Mouse (Mus musculus) hematopoietic stem cell, adult 5-6 weeks (primary cell): Measurements from ENCODE around the gene Psmd12. TPM values are rescaled to one million over a fixed set of nuclear protein-coding genes. Genes with fewer than 3 reads are reported as not detected.

Experiments
- ATAC-seq, 2 experiments: fragments of 125-278 bp in 1 of 2; replicated peaks in 1 of 2; 2 replicates each; pipeline ENCODE4 v1.8.0; 2016 to 2017; ENCODE audit warnings: inconsistent platforms in 2 of 2, mild to moderate bottlenecking in 2 of 2, moderate number of reproducible peaks in 2 of 2, low read depth in 1 of 2, moderate TSS enrichment in 1 of 2; ENCODE audit not compliant: low FRiP score in 2 of 2, poor library complexity in 2 of 2, severe bottlenecking in 2 of 2, insufficient read depth in 1 of 2, low TSS enrichment in 1 of 2
- total RNA-seq: library from RNA; stranded (forward); fragments of 172-1452, 232-1000 nt; gene quantifications from 2 replicates; pipeline ENCODE4 v1.2.3, GENCODE M21; 2017

Gene Psmd12
- 97.2 and 133 TPM in 2 replicates for total RNA-seq

DNA sequence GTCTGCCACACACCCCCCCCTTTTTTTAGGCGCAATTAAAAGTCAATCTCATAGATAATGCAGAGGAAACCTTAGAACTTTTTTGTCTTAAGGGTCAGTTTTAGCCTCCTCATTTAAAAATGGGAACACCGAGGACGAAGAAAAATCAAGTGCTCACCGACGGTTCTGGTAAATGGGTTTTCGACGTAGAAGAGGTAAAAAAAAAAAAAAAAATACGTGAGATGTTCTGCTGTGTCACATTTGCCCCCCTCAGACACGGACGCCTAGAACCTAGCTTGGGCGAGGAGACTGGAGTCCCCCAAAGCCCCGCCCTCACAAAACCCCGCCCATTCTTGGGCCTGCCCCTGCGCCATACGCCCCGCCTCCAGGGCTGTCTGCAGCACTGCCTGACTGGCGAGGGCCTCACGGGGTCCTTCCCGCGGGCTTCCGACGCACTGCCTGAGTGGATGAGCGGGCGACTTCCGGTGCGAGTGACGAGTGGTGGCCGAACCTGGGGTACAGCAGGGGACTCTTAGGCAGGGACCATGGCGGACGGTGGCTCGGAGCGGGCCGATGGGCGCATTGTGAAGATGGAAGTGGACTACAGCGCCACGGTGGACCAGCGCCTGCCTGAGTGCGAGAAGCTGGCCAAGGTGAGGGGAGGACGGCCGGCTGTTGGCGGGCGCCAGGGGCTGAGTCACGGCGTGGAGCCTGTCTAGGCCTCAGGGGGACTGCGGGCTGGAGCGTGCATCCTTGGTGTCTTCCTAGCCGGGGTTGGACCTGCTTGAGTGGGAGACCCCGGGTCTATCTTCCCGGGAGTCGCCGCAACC lies at the start of gene Psmd12:
Psmd12 (plus strand) TSS at position 432 of the 809 bp plus-strand sequence.
- peak; percentile 97 to 99 for ATAC-seq

DNA sequence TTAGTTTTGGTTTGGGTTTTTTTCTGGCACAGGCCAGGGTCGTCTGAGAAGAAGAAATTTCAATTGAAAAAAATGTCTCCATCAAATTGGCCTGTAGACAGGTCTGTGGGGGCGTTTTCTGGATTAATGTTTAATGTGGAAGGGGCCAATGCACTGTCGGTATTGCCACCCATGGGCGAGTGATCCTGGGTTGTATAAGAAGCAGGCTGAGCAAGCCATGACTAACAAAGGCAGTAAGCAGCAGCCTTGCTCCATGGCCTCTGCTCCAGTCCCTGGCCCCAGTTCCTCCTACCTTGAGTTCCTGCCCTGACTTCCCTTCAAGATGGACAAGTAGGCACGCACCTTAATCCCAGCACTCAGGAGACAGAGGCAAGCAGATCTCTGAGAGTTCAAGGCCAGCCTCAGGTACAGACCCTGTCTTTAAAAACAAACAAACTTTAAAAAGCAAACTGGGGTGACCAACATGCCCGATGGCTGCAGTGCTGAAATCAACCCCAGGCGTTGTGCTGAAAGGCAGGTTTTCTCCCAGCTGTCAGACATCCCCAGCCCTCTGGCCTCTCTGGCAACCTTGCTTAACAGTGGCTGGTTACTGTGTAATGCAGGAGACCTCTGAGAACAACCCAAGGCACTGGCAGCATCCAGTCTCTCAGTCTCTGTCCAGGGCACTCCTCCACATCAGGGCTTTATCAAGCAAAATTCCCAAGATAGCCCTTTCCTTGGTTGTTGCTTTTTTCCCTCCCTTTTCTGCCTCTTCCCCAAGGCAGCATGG lies 47.9 kb upstream of the Psmd12 start:
- ATAC-seq, result no peak

DNA sequence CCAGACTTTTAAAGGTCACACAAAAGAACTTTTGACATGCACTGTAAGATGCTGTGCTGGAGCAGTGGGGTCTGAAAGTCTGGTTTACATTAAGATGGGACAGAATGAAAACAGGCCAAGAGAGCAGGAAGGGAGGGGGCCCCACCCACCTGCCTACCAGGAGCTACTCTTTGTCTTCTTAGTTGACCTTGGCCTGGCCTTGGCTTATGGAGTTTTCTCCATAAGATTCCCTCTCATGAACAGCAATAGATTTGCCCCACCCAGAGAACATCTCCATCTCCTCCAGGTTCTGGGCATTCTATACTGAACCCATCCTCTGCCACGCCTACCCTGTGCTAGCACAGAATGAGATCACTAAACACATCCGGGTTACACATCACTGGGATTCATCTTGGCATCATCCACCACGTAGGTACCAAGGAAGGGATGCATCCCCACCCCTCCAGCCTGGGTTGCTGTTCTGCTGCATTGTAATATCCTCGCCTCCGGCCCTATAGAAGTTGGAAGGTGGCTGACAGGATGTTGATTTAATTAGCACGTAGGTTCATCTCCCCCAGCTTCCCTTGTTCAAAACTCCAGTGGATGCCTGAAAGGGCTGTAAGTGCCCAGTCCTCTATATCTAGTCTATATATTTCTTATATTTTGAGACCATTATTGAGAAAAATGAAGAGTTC lies 43.4 kb upstream of the Psmd12 start:
- no peak for ATAC-seq

DNA sequence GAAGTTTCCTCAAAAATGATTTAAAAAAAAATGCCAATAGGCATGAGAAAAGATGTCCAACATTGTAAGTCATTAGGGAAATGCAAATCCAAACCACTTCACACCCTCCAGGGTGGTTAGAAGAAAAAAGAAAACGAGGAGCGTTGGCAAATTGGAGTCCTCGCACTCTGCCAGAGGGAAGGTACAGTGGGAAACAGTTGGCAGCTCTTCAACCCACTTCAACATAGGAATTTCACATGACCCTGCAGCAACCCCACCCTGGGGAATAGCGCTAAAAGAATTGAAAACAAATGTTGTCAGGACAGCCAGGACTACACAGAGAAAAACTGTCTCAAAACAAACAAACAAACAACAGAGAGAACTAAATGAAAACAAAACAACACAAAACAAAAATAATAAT lies 41.6 kb upstream of the Psmd12 start:
- no peak for ATAC-seq

DNA sequence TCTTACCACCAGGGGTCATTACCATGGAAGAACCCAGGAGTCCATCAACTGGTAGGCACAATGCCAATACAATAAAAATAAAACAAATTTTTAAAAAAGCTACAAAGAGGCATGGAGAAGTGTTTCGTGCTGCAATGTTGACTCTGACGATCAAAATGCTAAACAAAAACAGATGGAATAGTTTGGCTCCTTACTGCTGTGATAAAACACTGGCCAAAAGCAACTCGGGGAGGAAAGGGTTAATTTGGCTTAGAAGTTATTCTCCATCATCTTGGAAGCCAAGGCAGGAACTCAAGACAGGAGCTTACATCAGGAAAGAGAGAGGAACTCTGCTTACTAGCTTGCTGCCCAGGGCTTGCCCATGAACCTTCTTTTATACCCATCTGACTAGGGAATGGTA lies 41.1 kb upstream of the Psmd12 start:
- no peak for ATAC-seq

DNA sequence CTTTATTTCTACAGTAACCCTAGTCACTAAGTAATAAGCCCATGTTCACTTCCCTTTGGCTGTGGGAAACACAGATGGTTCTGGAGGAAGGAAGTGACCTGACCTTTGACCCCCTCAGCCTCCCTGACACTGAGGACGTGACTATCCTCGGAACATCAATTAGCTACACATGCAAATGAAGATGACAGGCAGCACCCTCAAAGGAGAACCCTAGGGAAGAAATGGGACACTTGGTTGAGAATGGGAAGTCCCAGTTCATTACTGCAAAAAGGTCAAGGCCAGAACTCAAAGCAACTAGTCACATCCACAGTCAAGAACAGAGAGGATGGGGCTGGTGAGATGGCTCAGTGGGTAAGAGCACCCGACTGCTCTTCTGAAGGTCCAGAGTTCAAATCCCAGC lies 38.2 kb upstream of the Psmd12 start:
- no peak for ATAC-seq

DNA sequence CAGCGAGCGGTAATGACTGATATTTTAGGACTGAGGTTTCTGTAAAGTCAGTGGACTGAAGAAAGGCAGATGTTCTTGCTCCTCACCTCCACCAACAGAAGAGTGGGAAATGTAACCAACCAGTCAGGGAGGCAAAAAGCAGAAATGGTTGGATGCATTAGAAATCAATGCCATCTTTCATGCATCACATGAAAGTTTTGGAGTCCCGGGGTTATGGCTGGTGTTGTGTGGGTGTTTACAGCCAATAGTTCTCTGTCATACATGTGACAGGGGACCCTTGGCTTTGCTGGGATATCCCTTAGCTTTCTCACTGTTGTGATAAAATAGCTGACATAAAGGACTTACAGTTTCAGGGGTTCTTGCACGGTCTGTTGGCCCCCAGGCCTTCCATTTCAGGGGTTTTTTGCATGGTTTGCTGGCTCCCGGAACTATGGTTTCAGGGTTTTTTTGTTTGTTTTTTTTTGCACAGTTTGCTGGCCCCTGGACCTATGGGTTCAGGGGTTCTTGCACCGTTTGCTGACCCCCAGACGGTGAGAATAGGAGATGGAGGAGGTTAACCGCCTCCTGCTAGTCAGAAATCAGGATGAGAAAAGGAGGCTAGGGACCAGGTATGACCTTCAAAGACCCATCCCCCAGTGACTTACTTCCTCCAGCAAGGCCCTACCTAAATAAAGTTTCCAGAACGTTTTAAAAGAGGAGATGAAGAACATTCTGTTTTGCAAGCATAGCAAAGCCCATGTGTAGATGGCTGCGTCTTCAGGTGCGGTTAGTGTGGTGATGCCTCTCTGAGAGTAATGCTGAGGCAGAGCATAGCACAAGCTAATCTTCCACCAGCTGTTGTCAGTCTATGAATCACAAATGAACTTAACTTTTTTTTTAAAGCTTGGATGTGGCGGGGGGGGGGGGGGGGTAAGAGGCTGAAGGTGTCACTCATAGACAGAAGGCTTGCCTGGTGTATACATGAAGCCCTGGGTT lies 35.9 kb upstream of the Psmd12 start:
- ATAC-seq, result no peak

DNA sequence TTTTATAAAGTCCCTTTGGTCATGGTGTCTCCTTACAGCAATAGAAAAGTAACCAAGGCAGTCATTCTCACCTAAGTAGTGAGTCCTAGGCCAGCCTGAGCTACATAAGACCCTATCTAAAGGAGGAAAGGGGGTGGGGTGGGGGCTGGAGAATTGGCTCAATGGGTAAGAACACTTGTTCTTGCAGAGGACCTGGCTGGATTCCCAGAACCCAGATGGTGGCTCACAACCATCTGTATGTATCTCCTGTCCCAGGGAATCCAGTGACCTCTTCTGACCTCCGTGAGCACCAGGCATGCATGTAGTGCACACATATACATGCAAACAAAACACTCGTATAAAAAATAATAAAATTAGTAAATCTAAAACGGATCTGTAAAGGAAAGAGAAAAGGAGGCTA lies 33.6 kb upstream of the Psmd12 start:
- ATAC-seq, result no peak

DNA sequence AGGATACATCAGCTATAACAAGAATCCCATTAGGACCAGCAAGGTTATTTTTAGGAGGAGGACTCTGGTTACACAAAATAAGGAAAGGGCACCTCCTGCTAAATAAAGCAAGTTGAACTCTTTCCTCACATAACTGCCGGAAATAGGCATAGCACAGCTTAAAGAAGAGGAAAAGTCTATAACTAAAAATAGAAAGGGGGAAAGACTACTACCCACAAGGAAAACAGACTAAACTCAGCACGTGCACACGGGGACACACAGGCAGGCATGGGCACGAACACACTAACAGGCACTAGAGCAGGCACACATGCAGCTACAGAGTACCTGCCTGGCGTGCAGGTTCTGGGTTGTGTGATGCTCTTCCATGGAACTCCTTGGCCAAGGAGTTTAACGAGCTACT lies 32.6 kb upstream of the Psmd12 start:
- ATAC-seq, result no peak

DNA sequence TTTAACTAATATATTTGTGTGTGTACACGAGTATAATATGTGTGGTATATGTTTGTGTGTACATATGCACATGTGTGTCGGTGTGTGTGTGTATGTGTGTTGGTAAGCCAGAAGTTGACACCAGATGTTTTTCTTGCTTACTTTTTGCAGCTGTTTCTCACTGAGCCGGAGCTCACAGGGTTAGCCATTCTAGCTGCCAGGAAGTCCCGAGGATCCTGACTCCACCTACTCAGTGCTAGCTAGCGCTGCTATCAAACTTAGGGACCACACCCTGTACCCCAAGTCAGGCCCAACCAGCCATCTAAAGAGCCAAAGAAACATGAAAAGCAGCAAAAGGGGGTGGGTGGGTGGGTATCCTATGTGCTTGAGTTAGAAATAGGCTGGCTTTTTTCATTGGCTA lies 31.9 kb upstream of the Psmd12 start:
- ATAC-seq, result no peak

DNA sequence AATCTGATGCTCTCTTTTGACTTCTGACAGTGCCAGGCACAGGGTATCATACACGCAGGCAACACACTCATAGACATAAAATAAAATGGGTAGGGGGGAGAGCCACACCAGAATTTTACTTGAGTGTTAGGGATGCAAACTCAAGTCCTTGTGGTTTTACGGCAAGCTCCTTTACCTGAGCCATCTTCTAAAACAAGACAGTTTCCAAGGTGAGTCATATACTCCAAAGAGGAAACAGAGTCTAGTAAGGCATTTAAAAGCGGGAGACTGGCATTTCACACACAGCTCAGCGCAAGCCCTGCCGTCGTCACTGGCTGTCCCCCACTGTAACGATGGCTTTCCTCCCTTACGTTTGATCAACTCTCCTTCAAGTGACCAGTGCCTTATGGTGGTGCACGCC lies 31.4 kb upstream of the Psmd12 start:
- ATAC-seq, result no peak

DNA sequence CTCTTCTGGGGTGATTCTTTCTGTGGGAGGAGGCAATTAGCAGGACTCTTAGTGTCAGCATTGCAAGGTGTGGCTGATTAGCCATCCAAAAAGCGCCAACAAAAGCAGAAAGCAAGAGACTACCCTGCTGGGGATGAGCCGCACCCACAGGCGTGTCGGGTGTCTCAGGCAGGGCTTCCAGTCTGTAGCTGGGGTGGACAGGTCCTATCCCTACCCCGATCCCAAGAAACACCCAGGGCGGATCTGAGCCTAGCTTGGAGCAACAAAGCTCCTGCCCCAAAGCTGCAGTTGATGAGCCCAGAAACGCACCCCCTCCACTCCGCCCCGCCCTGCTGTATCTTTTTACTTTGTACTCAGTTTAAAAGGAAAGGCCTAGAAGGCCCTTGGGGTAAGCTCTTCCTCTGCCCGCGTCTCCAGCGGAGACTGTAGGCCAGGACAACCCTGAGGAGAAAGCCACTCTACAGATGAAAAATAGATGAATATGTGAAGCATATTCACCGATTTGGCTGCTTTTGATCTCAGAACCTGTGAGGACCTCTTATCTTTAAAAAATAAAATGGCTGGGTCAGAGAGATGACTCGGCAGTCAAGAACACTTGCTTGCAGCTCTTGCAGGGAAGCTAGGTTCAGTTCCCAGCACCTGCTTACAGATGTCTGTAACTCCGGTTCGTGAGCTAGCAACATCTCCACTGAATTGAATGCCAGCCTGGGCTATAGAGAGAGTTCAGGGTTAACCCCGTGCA lies 29.9 kb upstream of the Psmd12 start:
- no peak for ATAC-seq

DNA sequence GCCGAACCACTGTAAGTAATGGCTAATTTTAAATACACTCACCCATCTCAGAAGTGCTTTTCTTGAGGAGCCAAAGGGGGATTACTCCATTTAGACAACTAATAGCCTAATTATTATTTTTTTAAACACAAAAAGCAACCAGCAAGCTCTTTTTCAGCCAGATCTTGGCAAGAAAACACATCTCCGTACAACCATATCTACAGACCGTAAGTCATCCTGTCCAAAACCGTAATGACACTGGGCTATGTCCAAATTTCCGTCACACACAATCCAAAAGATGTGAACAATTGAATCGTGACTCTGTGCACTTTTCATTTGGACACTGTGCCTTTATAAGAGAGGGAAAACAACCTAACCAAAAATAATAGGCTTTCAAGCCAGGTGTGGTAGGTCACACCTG lies 29.2 kb upstream of the Psmd12 start:
- ATAC-seq, result no peak

DNA sequence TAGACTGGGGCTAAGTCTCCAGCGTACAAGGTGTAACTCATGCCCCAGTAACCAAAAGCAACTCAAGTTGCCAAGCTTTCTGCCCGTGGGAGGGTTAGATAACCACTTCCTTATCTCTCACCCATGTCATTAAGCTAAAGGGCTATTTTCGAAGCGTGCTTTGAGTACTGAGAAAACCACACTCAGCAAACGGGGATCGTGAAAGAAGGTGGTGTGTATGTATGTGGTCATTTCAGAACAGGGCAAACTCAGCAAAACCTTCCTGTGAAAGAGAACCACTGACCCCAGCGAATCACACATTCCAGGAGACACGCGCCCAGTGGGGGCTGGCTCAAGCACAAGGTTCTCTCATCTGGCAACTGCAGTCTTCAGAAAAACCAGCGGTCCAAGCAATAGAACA lies 28.2 kb upstream of the Psmd12 start:
- peak; percentile 70 to 85 for ATAC-seq

DNA sequence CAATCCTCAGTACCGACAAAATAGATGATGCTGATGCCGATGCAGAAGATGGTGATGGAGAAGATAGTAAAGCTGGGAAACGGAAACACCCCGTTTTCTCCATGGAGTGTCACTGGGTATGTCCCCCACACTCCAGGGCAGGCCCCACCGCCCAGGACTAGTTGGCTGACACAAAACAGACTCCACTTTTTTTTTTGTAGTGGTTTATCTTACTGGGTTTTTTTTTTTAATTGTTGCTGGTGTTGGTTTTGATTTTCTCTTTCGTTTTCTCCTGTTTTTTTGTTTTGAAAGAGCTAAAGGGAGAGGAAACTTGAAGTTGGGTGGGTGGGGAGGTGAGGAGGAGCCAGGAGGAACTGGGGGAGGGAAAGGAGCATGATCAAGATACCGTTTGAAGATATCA lies 27.2 kb upstream of the Psmd12 start:
- no peak for ATAC-seq

DNA sequence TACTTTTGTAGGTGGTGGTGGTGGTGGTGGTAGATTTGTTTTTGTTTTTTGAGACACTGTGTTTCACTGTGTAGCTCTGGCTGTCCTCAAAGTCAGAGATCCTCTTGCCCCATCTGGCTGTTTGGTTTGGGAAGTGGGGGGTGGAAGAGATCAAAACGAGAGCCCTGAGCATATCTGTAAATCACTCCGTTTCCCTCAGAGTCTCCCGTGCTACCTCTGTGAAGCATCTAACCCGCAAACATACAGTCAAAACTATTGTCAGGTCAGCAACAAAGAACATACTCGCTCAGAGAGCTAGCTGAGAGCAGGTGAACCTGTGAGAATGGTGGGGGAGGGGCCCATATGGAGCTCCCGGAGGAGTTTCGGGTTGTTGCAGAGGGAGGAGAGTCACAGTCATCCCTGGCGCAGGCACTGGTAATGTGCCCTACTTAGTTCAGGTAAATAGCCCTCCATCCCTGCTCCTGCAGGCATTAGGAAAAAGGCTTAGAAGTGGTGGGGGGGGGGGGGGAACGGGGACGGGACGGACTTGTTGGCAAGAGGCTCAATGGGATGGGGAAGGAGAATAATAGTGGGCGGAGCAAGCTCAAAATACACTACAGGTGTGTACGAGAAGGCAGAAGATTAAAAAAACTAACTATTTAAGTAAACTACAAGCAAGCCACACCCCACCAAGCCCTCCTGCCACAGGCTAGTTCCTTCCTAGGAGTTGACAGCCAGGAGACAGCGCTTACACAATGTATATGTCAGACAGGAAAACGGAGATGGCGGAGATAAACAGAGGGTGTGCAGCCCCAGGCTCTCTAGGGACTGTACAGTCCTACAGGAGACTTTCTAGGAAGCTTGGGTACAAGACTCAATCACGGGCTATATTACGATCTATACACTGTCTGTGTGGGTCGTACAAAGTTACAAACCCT lies 24.5 kb upstream of the Psmd12 start:
- ATAC-seq, result peak in 1 of 2 experiments; percentile 28; a peak in 1 of 4 replicates
